Mouse (Mus musculus) CH12.LX (cell line): ENCODE data around the gene Ovol3. TPM values are rescaled to one million over a fixed set of nuclear protein-coding genes. Genes with fewer than 3 reads are reported as not detected.

Experiments used
- DNase-seq: peaks from one replicate; pipeline ENCODE4 v3.0.0-alpha.2; 2013; ENCODE audit errors: extremely low read depth
- H3K27ac ChIP-seq: 2 replicates; pipeline ENCODE4 v1.5.1; 2012; ENCODE audit warnings: low read depth, mild to moderate bottlenecking, control low read depth, moderate library complexity; ENCODE audit not compliant: insufficient read depth
- H3K27me3 ChIP-seq: replicated peaks from 2 replicates; pipeline ENCODE3; 2012; ENCODE audit warnings: inconsistent platforms
- H3K36me3 ChIP-seq, 2 experiments: replicated peaks in 1 of 2; 2 replicates each; pipeline versions ENCODE3 to v1.6.1; 2012; ENCODE audit warnings: inconsistent platforms in 1 of 2, low read length in 1 of 2, mild to moderate bottlenecking in 1 of 2, mixed read lengths in 1 of 2, moderate library complexity in 1 of 2; ENCODE audit not compliant: control insufficient read depth in 1 of 2, insufficient read depth in 1 of 2
- H3K4me1 ChIP-seq, 2 experiments: 2 replicates each; pipeline ENCODE4 v1.6.1; 2012; ENCODE audit warnings: inconsistent platforms in 1 of 2, moderate library complexity in 1 of 2; ENCODE audit not compliant: insufficient read depth in 2 of 2, control insufficient read depth in 1 of 2
- H3K4me2 ChIP-seq: 2 replicates; pipeline ENCODE4 v1.6.1; 2012; ENCODE audit warnings: low read depth, mild to moderate bottlenecking, control low read depth; ENCODE audit not compliant: poor library complexity, insufficient read depth, severe bottlenecking
- H3K4me3 ChIP-seq, 3 experiments: fragments of 150-350 bp in 1 of 3; sonication (generic) in 1 of 3; replicated peaks in 1 of 3; 2 replicates each; pipeline versions ENCODE3 to v1.5.1; 2011 to 2012; ENCODE audit warnings: low read depth in 2 of 3, low read length in 2 of 3, mild to moderate bottlenecking in 2 of 3, moderate library complexity in 2 of 3, control low read depth in 1 of 3, improper control_type of control experiment in 1 of 3, inconsistent platforms in 1 of 3, mixed read lengths in 1 of 3; ENCODE audit not compliant: poor library complexity in 1 of 3
- H3K79me2 ChIP-seq: replicated peaks from 2 replicates; pipeline ENCODE4 v1.6.1; 2012; ENCODE audit warnings: mild to moderate bottlenecking, moderate library complexity; ENCODE audit not compliant: control insufficient read depth, poor library complexity, insufficient read depth, severe bottlenecking; ENCODE audit errors: extremely low read depth
- H3K9ac ChIP-seq: 2 replicates; pipeline ENCODE4 v1.6.1; 2012; ENCODE audit warnings: low read depth, mild to moderate bottlenecking, control low read depth, moderate library complexity; ENCODE audit not compliant: insufficient read depth
- H3K9me3 ChIP-seq: replicated peaks from 2 replicates; pipeline ENCODE3; 2012; ENCODE audit warnings: low read length, inconsistent platforms, mixed read lengths
- CHD1 ChIP-seq: IDR thresholded peaks from 2 replicates; pipeline ENCODE4 v1.6.1; 2012; ENCODE audit warnings: low read depth, low read length, improper control_type of control experiment, inconsistent platforms
- CHD2 ChIP-seq: IDR thresholded peaks from 2 replicates; pipeline ENCODE4 v1.6.1; 2011; ENCODE audit warnings: low read length, improper control_type of control experiment
- GABPA ChIP-seq: IDR thresholded peaks from 2 replicates; pipeline ENCODE4 v1.6.1; 2012; ENCODE audit warnings: low read depth, low read length, improper control_type of control experiment, inconsistent platforms; ENCODE audit not compliant: insufficient replicate concordance
- HCFC1 ChIP-seq: IDR thresholded peaks from 2 replicates; pipeline ENCODE4 v1.6.1; 2012; ENCODE audit warnings: low read depth, mild to moderate bottlenecking, inconsistent platforms, low read length, improper control_type of control experiment
- JUND ChIP-seq: conservative IDR thresholded peaks from 2 replicates; pipeline ENCODE4 v1.6.1; 2011; ENCODE audit warnings: low read depth, low read length, improper control_type of control experiment
- MAZ ChIP-seq: IDR thresholded peaks from 2 replicates; pipeline ENCODE4 v1.6.1; 2012; ENCODE audit warnings: low read depth, mild to moderate bottlenecking, inconsistent platforms, low read length, improper control_type of control experiment, moderate library complexity
- MYC ChIP-seq: IDR thresholded peaks from 2 replicates; pipeline ENCODE4 v1.6.1; 2011; ENCODE audit warnings: low read depth, mild to moderate bottlenecking, improper control_type of control experiment, low read length
- NRF1 ChIP-seq: IDR thresholded peaks from 2 replicates; pipeline ENCODE4 v1.6.1; 2014; ENCODE audit warnings: low read depth, mild to moderate bottlenecking, inconsistent platforms, low read length, improper control_type of control experiment, moderate library complexity
- POLR2A ChIP-seq: IDR thresholded peaks from 2 replicates; pipeline ENCODE4 v1.6.1; 2011; ENCODE audit warnings: low read depth, mild to moderate bottlenecking, improper control_type of control experiment, low read length
- SIN3A ChIP-seq: IDR thresholded peaks from 2 replicates; pipeline ENCODE4 v1.6.1; 2012; ENCODE audit warnings: low read length, improper control_type of control experiment, inconsistent platforms
- TCF12 ChIP-seq: IDR thresholded peaks from 2 replicates; pipeline ENCODE4 v1.6.1; 2014; ENCODE audit warnings: low read depth, mild to moderate bottlenecking, inconsistent platforms, low read length, improper control_type of control experiment
- UBTF ChIP-seq: IDR thresholded peaks from 2 replicates; pipeline ENCODE4 v1.6.1; 2012; ENCODE audit warnings: low read depth, mild to moderate bottlenecking, inconsistent platforms, low read length, improper control_type of control experiment, moderate library complexity
- USF1 ChIP-seq: IDR thresholded peaks from 2 replicates; pipeline ENCODE4 v1.6.1; 2014; ENCODE audit warnings: low read depth, mild to moderate bottlenecking, inconsistent platforms, low read length, improper control_type of control experiment
- USF2 ChIP-seq: conservative IDR thresholded peaks from 2 replicates; pipeline ENCODE4 v1.6.1; 2011; ENCODE audit warnings: low read depth, low read length, improper control_type of control experiment
- ZNF384 ChIP-seq: IDR thresholded peaks from 2 replicates; pipeline ENCODE4 v1.6.1; 2012; ENCODE audit warnings: low read depth, low read length, improper control_type of control experiment, inconsistent platforms
- dilution Hi-C: fragments of 300-500 bp; cut with MboI; formaldehyde crosslinking; loops from 2 replicates; pipeline ENCODE4 v1.14.3; 2020; ENCODE audit warnings: low sequenced_read_pairs; ENCODE audit not compliant: extremely low pct_unique_long_range_greater_than_20kb, extremely low pct_ligation_motif_present
- in situ Hi-C: fragments of 300-500 bp; cut with MboI; formaldehyde crosslinking; loops from 3 replicates; pipeline ENCODE4 v1.14.3; 2019; ENCODE audit warnings: low sequenced_read_pairs, low pct_ligation_motif_present, low pct_unique_long_range_greater_than_20kb, mixed read lengths
- polyA plus RNA-seq: library from polyadenylated mRNA; unstranded; fragments of >175 nt; gene quantifications from 2 replicates; pipeline ENCODE4 v1.2.1, GENCODE M21; 2012; ENCODE audit warnings: low read depth; ENCODE audit not compliant: insufficient read length
- total RNA-seq, 2 experiments: library from RNA; depleted of rRNA; stranded (reverse); fragments of 300-350 nt in 1 of 2; fragments of >200 nt in 1 of 2; gene quantifications; 2 replicates each; pipeline ENCODE4 v1.2.3; 2012 to 2014

Ovol3 gene
- 0.42 and 0.84 TPM in 2 replicates for total RNA-seq (2012; rRNA removed)
- 1.9 and 2.8 TPM in 2 replicates for total RNA-seq (2014; rRNA removed)
- 3.4 and 4.3 TPM in 2 replicates for polyA plus RNA-seq

GRCm38 (mm10) chr7:30235625-30236024 is at the start of gene Ovol3:
Ovol3 (minus strand) TSS chr7:30235725.
- TF ChIP-seq CHD2 (no peak), NRF1 (no peak), GABPA (no peak), JUND (no peak), HCFC1 (no peak), UBTF (no peak), MAZ (no peak), MYC (no peak), TCF12 (no peak), SIN3A (no peak), ZNF384 (no peak), USF2 (no peak), CHD1 (no peak)
- H3K4me1 ChIP-seq, result peaks cover 12 to 41% of the 10 kb centered on the region in 2 experiments
- no peak within 1 kb of the TSS for H3K27ac ChIP-seq
- no peaks in the 10 kb centered on the region for H3K79me2 ChIP-seq
- peak within 1 kb of the TSS in 1 of 3 experiments; percentile 2 for H3K4me3 ChIP-seq
- in situ Hi-C loops, result no loop called here
- H3K9ac ChIP-seq, result no peak within 1 kb of the TSS
- dilution Hi-C loops, result no loop called here
- peaks cover 26 to 45% of the 10 kb centered on the region in 2 experiments for H3K36me3 ChIP-seq
- peak; percentile 24 for DNase-seq
- H3K27me3 ChIP-seq, result no peaks in the 10 kb centered on the region
- no peaks in the 10 kb centered on the region for H3K9me3 ChIP-seq
- H3K4me2 ChIP-seq, result no peak within 1 kb of the TSS

- TF ChIP-seq POLR2A, result no peak
- TF ChIP-seq USF1, result peak; percentile 32; the same call in 1 of the 2 replicates
- TF ChIP-seq SIN3A, result no peak
Observed at GRCm38 (mm10) chr7:30282740-30283139, 47.2 kb upstream of the Ovol3 start.

More at GRCm38 (mm10) chr7:30282740-30283139, 47.2 kb upstream of the Ovol3 start:
- no peak overlapping the region for H3K9ac ChIP-seq
- H3K27me3 ChIP-seq, result peaks cover 18% of the 10 kb centered on the region
- H3K4me3 ChIP-seq, result no peak overlapping the region
- no peaks in the 10 kb centered on the region for H3K36me3 ChIP-seq
- H3K4me1 ChIP-seq, result peaks cover 8 to 26% of the 10 kb centered on the region in 2 experiments
- dilution Hi-C loops, result no loop called here
- no peaks in the 10 kb centered on the region for H3K9me3 ChIP-seq
- no peak for DNase-seq
- in situ Hi-C loops, result no loop called here
- H3K4me2 ChIP-seq, result no peak overlapping the region
- H3K27ac ChIP-seq, result no peak overlapping the region
- peaks cover 5% of the 10 kb centered on the region; the same call in 1 of the 2 replicates for H3K79me2 ChIP-seq
